Mouse (Mus musculus) cerebellum, adult 11-12 months (tissue): ENCODE data around the gene Kif2c.

Source experiments
- DNase-seq: peaks from one replicate; pipeline ENCODE4 v3.0.0; 2022

Gene Kif2c

GRCm38 (mm10) chr4:117181863-117182758, at the start of gene Kif2c:
TSS of gene Kif2c (minus strand) at chr4:117182639.
- DNase-seq: peak; percentile 85

- no peak for DNase-seq
These were observed 48.8 kb upstream of the Kif2c start for GRCm38 (mm10) chr4:117231208-117231607.

GRCm38 (mm10) chr4:117230331-117230730, 47.9 kb upstream of the Kif2c start:
- DNase-seq: no peak

- DNase-seq: no peak
These were observed 47.2 kb upstream of the Kif2c start for GRCm38 (mm10) chr4:117229590-117229989.

- no peak for DNase-seq
These were observed 42.8 kb upstream of the Kif2c start for GRCm38 (mm10) chr4:117225250-117225649.

GRCm38 (mm10) chr4:117224122-117224521, 41.7 kb upstream of the Kif2c start:
- no peak for DNase-seq

- no peak for DNase-seq
These were observed 40.6 kb upstream of the Kif2c start for GRCm38 (mm10) chr4:117223001-117223400.

- no peak for DNase-seq
These were observed 39.4 kb upstream of the Kif2c start for GRCm38 (mm10) chr4:117221836-117222235.

GRCm38 (mm10) chr4:117220741-117221515, 38.5 kb upstream of the Kif2c start:
- no peak for DNase-seq

GRCm38 (mm10) chr4:117218517-117219219, 36.2 kb upstream of the Kif2c start:
- DNase-seq: no peak

GRCm38 (mm10) chr4:117217029-117217428, 34.6 kb upstream of the Kif2c start:
- no peak for DNase-seq

GRCm38 (mm10) chr4:117214250-117214649, 31.8 kb upstream of the Kif2c start:
- DNase-seq: no peak

GRCm38 (mm10) chr4:117210147-117211074, 28.0 kb upstream of the Kif2c start:
- DNase-seq: no peak

- DNase-seq: no peak
These were observed 27.2 kb upstream of the Kif2c start for GRCm38 (mm10) chr4:117209592-117209991.

GRCm38 (mm10) chr4:117202992-117203354, 20.5 kb upstream of the Kif2c start:
- no peak for DNase-seq

GRCm38 (mm10) chr4:117202046-117202991, 19.9 kb upstream of the Kif2c start:
- no peak for DNase-seq

GRCm38 (mm10) chr4:117191804-117192203, 9.4 kb upstream of the Kif2c start:
- no peak for DNase-seq

- DNase-seq: no peak
These were observed 8.2 kb upstream of the Kif2c start for GRCm38 (mm10) chr4:117190660-117191059.

- DNase-seq: no peak
These were observed 7.6 kb upstream of the Kif2c start for GRCm38 (mm10) chr4:117189856-117190543.

- DNase-seq: peak; percentile 65
These were observed 7.0 kb upstream of the Kif2c start for GRCm38 (mm10) chr4:117189382-117189855.
